Mouse (Mus musculus): ENCODE results near the gene Hoxb13.

Gene Hoxb13

DNA sequence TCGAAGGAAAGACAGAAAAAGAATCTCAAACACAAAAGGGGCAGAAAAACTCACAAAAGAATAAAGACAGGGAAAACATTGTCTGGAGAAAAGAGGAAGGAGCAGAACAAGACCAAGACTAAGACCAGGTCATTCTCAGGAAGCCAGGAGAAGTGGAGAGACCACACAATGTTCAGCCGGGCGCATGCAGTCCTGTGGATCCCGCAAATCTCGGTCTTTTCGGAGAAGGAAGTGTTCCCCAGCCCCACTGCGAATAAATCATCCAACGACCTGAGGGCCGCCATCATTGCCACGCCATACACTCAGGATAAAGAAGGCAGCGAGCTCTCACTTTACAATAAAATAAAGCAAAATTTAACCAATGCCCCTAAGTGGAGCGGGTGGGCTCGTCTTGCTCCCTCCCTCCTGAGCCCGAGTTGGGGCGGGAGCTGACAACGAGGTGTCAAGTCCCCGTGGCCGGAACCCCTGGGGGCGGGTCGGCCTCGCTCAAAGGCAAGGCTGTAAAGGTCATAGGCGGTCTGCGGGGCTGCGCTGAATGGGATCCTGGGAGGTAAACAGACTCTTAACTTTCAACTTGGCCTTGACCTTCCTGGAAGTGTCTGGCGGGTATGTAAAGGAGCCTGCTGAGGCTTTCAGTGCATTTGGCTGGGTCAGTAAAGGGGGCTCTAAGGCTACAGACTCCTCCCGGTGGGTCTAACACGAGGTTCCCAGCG lies 4.2 kb upstream of the Hoxb13 start:
- DNase-seq (ENCODE audit: low spot score) = no peak

DNA sequence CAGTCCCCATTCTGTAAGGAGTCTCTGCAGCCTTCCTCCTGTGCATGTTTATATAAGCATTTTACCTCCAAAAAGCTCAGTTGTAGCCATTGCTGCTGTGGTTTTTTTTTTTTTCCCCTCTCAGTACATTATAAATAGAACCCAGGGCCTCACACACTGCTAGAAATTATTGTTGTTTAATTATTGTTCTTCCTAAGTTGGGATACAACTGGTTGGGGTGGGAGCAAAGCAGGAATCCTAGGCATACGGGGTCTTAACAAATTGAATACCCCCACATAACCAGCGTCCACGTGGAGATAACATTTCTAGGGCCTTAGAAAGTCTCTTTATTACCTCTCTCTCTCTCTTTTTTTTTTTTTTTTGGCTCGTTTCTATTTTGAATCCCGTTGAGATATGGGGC lies 3.0 kb upstream of the Hoxb13 start:
- no peak for DNase-seq (ENCODE audit: low spot score)

DNA sequence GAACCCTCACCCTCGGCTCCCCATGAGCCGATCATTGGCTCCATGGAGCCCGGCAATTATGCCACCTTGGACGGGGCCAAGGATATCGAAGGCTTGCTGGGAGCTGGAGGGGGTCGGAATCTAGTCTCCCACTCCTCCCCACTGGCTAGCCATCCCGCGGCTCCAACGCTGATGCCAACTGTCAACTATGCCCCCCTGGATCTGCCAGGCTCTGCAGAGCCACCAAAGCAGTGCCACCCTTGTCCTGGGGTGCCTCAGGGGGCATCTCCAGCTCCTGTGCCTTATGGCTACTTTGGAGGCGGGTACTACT lies 240 bp downstream of the Hoxb13 start:
- no peak for DNase-seq (ENCODE audit: low spot score)

DNA sequence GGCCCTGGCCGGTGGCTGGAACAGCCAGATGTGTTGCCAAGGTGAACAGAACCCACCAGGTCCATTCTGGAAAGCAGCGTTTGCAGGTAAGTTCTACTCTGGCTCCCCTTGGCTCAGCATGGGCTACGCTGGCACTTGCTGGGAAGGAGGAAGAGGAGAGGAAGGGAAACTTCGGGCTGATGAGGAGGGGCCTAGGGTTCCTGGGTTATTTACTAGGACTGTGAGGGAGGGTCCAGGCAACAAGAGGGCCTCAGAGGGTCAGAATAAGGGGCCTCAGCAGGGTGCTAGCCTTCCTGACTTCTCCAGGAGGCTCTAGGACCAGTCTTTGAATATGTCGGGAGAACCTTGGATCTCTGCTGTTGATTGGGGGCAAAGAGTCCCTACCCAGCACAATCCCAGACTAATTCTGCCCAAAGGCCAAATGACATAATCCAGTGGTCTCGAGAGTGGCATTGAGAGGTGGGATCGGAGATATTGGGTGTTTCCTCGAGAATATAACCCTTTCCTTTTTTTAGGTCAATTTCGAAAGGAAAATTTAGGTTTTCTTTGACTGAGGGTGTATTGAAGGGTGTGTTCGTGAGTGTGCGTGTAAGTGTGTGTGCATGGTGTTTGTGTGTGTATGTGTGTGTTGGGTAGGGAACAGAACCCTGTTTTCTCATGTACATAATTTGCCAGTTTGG lies 985 bp downstream of the Hoxb13 start:
- DNase-seq (ENCODE audit: low spot score) = no peak

DNA sequence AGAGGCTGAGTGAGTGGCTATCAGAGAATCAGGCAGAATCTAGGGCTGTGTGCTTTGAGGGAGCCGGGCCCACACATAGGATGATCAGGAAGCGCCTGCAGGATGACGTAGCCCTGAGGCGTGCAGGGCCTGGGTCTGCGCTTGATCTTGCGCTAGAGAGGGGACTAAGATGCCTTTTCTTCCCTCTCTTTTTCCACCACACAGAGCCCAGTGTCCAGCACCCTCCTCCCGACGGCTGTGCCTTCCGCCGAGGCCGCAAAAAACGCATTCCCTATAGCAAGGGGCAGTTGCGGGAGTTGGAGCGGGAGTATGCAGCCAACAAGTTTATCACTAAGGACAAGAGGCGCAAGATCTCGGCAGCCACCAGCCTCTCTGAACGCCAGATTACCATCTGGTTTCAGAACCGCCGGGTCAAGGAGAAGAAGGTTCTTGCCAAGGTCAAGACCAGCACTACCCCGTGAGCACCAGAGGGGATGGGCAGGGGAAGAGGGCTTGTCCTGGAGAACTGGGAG lies 1.7 kb downstream of the Hoxb13 start:
- DNase-seq (ENCODE audit: low spot score) = no peak

DNA sequence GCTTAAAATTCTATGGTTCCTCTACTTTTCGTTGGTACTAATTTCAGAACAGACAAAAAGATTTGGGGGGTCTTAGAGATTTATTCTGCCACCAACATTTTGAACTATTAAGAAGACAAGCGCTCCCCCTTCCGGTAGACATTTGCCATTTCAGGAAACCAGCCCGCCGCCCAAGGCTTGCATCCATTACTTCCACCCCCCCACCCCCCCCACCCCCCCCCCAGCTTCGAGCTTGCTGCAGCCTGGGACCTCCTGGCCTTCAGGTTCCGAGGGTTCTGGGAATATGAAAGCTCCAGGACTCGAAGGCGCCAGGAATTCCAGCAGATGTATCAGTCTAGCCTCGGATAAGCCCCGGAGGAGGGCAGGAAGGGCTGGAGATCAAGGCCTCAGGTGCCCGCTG lies 4.5 kb downstream of the Hoxb13 start:
- DNase-seq (ENCODE audit: low spot score) = peak; percentile 56

DNA sequence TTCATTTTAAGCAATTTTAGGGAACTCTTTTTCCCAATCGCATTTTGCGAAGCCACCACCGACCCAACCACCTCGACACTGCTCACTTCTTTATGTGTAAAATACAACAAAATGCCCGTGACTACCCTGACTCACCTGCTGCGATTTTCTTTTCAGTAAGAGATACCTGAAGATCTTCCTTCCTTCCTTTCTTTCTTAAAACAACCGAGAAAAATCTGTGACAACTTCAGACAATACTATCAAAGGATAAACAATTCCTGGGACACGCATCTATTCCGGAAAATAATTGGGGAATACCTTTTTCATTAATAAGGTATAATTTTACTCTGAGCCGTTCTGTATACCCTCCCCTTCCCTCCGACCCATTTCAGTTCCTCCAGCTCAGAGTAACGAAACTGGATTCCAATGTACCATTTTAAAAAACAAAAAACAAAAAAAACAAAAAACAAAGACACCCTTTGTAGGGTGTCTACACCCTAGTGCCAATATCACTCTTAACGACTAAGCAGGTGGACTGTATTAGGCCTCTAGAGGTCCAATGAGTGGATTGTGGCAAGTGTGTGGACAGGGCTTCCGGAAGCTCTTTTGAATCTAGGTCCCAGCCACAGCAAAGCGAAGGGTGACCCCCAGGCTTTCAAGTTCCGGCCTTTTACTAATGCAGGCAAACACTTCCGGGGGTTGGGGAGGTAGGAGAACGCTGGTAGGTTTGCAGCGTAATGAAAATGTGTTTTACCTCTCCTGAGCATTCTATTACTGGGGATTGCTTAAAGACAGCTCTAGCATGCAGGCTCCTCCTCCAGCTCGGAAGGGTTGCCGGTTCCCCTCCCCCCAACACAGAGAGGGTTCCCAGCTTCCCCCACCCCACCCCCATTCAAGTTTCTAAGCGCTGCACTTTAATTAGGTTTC lies 5.3 kb downstream of the Hoxb13 start:
- no peak for DNase-seq (ENCODE audit: low spot score)

DNA sequence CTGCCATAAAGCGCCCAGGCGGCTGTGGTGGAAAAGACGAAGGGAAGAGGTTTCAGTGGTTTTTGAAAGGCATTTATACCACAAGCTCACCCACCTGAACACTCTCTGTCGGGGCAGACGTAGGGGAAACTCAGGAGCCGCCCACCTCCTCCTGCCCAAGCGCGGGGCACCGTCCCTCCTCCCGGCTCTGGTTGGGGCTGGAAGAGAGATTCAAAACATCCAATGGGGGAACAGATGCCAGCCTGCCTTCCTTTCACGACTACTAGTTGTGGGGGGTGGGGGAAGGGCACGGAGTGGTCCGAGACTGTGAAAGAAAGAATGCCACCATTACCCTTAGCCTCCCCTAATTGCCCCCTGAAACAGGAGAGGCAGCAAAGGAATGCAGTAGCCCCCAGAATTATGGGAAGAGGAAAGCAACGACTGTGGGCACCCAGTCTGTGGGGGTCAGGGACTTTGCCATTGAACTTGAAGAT lies 6.1 kb downstream of the Hoxb13 start:
- peak; percentile 19 for DNase-seq (ENCODE audit: low spot score)

DNA sequence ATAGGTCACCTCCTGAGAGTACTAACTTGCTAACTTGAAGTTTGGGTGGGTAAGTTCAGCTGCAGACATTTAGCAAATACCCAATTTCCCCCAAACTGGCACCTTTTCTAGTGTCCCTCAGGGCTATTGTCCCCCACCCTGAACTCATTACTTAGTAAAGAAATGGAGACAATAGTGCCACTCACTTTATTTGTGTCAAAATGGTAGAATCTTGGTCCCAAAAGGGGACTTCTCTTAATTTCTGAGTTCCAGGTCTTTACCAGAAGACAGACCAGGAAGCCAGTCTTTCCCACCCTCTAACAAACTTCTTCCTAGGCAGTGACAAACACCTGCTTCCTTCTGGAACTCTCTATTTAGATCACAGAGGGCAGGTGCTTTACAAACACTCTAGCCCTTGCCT lies 7.6 kb downstream of the Hoxb13 start:
- no peak for DNase-seq (ENCODE audit: low spot score)

DNA sequence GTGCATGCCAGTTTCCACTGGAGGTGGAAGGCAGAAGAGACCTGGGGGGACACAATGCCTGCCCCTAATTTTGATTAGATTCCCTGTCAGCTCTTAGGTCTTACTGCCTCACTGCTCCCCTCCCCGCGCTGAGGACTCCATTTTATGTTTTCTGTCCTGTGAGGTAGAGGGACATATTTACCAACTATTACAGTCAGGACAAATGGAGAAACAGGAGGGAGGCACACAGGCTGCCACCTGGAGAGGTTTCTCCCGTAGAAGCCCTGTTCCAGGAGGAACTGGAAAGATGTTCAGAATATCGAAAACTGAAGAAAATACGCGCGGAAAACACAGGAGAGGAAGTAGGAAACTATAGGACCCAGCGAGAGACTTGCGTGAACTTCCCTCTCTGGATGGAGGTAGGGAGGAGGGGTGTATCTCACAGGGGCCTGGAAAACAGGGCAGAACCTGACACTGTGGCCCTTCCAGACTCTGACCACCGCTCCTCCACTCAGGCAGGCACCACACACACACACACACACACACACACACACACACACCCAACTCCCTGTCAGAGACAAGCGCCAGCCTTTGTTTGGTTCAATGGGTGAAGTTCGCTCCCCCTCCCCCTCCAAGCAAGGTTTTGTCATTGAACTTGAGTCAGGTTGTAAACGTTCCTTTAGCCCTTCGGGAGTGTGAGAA lies 8.4 kb downstream of the Hoxb13 start:
- DNase-seq (ENCODE audit: low spot score) = no peak

DNA sequence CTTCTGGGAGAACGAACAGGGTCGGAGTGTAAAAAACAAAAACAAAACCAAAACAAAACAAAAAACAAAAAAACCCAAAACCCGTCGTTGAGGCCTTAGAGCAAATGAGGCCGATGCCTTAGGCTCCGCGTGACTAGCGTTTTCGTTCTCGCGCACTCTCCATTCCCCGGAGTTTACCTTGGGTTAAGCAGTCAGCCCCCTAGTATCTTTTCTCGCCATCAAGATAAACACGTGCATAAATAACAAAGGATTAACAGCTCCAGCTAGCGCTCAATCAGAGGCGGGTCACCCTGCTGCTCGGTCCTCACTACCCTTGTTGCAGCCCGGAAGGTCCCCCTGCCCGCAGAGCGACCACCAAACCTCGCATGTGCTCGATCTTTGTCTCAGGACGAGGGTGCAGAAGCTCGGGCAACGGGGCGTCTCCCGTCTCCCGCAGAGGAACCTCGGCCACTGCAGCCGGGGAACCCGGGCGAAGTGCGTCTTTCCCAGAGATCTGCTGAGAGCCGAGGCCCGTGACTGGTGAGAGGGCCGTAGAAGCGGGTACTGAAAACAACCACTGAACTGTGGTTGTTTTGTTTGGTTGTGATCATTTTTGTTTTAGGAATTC lies 9.2 kb downstream of the Hoxb13 start:
- DNase-seq (ENCODE audit: low spot score) = peak; percentile 28

DNA sequence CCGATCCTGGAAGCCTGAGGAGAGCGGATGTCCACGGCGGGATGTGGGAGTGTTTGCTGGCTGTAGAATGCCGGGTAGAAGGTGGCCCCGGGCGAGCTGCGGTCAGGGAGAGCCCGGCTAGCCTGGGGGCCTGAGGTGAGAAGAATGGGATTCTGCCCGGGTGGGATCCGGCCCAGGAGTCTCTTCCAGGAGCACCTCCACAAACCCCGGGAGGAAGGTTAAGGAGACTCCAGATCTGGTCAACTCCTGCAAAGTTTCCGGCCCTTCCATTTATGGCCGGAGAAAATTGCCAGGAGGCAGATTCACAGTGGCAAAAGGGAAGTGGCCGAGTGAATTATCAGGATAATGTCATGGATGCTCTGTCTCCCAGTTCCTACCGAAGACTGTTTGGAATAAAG lies 9.7 kb downstream of the Hoxb13 start:
- DNase-seq (ENCODE audit: low spot score) = no peak

DNA sequence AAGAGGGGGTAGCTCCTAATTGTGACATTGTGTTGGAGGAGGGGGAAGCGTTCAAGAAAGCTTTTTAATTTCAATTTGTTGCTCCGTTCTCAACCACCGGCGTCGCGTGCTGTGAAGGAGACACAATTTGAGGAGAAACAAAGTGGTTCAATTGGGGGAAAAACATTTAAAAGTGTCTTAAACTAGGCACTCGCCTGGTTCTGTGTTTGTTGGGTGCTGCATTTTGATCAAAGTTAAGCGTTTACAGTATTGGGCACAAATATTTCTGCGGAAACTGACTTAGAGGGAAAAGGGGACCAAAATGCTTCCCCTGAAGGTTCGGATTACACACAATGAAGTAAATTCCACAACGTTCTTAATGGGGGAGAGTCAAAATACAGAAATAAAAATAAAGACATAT lies 10.2 kb downstream of the Hoxb13 start:
- no peak for DNase-seq (ENCODE audit: low spot score)

DNA sequence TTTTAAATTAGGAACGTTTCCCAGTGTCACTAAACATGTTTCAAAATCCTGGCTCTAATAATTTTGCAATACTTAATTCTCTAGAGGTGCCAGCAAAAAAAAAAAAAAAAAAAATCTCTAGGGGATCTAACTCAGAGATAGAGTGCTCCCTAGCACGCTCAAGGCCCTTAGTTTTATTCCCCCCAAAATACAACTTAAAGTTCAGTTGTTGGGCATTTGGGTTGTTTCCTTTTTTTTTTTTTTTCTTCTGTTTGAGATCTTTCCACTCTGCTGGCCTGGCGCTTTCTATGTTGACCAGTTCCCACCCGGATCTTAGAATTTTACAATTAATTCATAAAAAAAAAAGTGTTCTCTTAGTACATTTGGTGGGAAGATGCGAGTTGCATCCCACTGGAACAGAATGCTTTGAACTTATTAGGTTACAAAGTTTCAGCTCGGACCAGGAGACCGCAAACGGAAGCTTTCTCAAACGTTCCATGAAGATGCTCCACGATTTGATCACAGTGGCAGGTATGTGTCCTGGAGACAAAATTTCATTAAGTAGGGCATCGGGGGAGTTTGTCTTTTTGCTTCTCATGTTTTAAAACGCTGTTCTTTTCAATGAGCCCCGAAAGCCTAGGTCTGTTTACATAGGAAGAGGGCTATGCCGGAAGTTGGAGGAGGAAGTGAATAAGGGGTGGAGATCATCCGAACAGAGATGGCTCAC lies 11.5 kb downstream of the Hoxb13 start:
- no peak for DNase-seq (ENCODE audit: low spot score)

DNA sequence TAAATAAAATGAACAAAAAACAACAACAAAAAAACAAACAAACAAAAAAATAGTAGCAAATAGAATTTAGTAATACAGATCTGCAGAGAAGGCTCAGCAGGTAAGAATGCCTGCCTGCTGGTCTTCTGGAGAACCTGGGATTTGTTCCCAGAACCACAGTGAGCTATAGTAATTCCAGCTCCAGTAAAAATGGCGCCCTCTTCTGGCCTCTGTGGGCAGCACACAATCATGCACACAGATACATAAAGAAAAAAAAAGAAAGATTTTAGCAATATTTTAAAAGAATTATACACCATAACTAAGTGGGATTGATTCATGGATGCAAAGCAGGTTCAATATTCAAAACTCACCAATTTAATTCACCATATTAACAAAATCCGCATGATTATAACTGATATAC lies 29.7 kb downstream of the Hoxb13 start:
- DNase-seq (ENCODE audit: low spot score) = no peak

DNA sequence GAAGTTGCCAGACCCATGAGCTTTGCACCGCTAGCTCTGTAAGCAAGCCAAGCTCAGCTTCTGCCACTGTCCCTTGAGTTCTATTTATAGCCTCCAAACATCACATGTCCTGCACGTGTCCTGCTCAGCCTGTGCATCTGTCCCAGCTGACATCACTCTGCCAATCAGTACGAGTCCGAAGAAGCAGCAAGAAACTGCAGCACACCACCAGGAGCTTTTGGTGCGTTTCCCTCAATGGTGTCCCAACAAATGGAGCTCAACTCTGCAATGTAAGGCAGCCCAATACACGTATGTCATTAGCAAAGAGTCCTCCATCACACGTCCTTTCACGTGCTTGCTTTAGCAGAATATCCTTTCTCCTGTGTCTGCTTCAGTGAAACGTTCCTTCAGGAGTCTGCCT lies 33.6 kb downstream of the Hoxb13 start:
- DNase-seq (ENCODE audit: low spot score) = no peak

DNA sequence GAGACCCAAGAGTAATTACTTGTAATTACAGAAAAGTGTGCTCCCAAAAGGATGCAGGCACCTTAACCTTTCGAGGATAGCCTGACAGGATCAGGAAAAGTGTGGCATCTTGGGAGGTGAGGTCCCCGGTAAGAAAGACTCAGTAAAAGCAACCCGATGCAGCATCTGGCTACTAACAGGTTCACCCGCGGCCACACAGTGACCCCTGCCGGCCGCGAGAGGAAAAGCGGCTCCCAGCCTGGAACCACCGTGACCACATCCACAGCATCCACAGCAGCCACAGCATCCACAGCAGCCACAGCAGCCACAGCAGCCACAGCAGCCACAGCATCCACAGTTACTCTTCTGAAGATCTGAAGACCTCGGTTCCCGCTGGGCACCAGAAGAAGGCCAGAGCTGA lies 40.8 kb downstream of the Hoxb13 start:
- DNase-seq (ENCODE audit: low spot score) = peak; percentile 49

DNA sequence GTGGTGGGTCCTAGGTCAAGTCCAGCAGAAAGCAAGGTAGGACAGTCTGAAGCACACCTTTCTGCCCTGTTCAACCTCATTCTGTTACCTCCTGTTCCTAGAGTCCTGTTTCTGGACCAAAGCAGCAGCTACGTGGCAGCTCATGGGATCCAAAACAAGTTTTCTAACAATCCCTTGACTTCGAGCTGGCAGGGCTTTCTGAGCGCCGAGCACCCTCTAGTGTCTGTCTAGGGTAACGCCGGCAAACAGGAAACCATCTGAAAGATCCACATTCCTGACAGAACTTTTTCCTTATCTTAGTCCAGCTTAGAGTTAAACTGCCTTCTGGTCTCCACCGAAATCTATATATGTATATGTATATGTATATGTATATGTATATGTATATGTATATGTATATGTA lies 46.1 kb downstream of the Hoxb13 start:
- peak; percentile 48 for DNase-seq (ENCODE audit: low spot score)

All from urinary bladder, postnatal 25 days (tissue).